Mouse (Mus musculus) brain, adult 2 months (tissue): Measurements from ENCODE around the gene Carm1.
"Not testable (repeated sequence)": the region's sequence is repeated elsewhere in the genome, so short reads cannot be mapped to it uniquely, and the experiment has no call there.

Experiments used
- DNase-seq: peaks from one replicate; pipeline ENCODE4 v3.0.0; 2011; ENCODE audit warnings: low read depth, low spot score

Carm1 gene

DNA sequence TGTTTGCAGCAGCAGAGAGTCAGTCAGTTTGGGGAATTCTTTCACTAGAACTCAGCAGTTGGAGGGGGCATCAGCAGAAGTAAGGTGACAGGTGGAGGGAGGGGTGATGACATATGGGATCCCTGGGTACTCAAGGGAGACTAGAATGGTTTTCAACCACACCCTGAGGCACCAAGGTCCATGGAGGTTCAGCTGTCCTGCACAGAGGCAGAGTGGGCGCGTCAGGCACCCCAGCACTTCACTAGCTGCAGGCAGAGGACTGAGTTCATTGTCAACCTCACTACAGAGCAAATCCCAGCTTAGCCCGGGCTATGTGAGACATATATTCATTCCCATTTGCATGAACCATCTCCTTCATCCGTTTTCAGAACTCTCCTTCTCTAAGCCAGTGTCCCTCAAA, 9.7 kb upstream of the Carm1 start:
- DNase-seq, result no peak

DNA sequence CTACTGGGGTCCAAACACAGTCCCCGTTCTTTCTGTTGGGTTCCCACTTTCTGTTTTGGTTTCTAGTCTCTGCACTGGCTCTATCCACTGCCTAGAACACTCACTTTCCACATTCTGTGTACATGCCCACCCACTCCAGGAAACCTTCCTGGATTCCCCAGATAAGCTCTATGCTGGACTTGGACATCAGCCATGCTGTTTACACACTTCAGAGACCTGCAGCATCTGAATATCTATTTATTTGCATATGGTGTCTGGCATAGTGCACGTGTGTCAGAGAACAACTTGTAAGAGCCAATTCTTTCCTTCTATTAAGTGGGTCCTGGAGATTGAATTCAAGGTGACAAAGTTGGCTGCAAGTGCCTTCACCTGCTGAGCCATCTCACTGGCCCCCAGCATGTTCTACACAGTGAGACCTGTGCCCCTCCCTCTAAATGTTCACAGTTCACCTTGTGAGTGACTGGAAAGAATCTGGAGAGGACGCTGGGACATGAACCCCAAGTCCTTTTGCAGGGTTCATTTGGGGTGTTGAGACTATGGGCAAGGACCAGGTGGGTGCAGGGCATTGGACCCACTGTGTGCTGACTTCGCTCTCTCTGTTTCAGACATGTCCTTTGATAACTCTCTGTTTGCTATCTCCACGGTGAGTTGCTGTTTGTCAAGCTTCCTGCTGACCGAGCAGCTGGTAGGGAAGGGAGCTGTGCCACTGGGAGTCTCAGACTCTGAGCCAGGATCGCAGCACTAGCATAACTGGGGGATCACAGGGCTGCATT, 6.5 kb upstream of the Carm1 start:
- DNase-seq, result no peak

DNA sequence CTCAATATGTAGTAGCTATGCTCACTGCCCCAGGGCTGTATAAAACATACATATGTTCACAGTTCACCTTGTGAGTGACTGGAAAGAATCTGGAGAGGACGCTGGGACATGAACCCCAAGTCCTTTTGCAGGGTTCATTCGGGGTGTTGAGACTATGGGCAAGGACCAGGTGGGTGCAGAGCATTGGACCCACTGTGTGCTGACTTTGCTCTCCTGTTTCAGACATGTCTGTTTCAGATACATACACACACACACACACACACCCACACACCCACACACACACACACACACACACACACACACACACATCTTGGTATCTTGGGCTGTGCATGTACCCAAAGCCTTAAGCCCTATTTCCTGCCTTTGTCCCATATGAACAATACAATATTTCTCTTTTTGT, 4.7 kb upstream of the Carm1 start:
- DNase-seq, result not testable (repeated sequence)

DNA sequence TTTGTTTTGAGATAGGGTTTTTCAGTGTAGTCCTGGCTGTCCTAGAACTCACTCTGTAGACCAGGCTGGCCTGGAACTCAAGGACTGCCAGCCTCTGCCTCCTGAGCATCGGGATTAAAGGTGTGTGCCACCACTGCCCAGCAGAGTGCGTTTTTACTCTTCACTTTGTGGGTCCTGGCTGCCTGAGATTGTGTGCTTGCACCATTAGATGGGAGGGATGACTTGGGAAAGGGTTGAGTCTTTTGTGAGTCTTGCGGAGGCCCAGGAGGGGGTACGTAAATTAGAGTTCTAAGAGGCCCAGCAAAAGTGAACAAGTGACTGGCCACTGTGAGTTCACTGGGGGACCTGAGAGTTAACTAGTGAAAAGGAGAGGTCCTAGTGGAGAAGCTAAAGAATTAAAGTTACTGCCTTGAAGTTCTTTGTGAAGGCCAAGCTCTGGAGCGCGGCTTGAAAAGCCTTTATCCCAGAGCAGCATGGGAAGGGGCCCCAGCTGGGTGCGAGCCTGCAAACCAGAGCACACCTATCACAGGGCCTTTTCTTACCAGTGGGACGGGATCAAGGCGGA, 1.3 kb upstream of the Carm1 start:
- no peak for DNase-seq

DNA sequence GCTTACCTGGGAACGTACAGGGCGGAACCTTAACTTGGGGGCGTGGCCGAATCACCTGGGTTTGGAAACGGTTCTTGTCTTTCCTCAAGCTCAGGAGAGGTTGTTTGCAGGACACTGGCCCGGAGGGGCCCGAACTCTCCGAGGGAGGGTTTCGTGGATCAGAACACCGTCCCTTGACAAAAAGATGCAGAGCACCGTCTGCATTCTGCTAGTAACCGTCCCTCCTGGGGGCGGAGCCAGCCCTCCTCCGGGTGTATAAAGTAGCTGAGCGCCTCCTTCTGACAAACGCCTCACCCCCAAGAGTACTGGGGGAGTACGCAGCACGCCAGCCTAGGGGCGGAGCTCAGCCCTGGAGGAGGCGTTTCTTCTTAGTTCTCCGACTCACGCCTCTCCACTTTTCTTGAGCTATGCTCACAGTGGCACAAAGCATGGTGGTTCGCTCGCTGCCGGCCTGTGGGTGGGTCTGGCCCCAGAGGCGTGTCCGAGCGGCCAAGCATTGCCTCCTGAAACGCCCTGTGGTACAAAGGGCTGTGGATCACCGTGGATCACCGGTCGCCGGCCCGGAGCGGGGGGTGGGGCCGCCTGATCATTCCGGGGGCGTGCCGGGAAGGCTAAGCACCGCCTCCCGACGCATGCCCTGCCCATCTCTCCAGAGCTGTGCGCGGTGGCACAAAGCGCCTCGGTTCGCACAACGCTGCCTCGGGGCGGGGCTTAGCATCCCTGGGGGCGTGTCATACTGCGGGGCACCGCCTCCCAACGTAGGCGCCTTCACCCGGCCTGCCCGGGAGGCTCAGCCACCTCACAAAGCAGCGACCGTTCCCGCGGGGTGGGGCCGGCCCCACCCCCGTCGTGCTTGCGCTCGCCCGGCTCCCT, 542 bp upstream of the Carm1 start:
- DNase-seq, result peak; percentile 99

DNA sequence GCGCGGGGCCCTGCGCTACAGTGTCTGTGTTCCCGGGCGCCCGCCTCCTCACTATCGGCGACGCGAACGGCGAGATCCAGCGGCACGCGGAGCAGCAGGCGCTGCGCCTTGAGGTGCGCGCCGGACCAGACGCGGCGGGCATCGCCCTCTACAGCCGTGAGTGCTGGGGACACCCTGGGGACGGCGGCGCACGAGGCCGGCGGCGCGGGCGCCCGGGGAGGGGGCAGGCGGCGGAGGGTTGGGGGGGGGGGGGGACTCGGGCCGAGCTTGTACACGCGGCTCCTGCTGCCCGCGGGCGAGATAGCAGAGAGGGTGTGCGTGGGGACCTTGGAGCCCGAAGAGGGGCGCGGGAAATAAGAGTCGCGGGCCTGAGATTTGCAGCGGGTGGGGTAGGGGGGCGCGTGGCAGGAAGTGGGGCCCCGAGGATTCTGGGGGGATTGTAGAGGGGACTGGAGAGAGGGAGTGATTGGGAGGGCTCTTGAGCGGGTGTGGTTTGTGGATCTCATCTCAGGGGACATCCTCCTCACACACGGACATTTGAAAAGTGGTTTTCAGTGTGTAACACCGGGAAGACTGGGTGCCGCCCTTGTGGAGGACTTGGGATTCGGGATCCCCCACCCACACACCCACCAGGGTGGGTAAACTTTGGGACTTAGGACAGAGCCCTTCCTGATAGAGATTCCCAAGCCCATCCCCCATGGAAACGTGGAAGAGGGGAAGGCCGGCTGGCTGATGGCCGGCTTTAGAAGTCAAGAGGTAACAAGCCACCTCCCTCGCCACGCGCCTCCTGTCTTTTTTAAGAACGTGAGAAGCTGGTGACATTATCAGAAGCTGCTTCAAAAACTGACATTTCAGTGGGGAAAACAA, 614 bp downstream of the Carm1 start:
- peak; percentile 73 for DNase-seq

DNA sequence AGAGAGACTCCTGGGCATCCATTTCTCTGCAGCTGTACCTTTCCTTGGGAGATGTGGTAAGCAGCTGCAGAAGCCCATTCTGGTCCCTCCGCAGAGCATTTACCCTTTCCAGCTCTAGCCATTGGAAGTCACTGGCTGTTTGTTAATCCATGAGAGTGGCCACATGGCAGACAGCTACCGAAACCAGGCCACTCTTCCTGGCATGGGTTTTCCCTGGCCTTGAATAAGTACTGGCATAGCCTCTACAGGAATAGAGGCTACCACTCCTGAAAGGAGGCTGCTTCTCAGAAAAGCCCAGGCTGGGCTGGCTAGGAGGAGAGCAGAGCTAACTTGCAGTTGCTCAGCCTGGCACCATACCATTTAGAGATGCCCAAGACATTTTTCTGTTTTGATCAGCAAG, 4.4 kb downstream of the Carm1 start:
- DNase-seq, result peak; percentile 19

DNA sequence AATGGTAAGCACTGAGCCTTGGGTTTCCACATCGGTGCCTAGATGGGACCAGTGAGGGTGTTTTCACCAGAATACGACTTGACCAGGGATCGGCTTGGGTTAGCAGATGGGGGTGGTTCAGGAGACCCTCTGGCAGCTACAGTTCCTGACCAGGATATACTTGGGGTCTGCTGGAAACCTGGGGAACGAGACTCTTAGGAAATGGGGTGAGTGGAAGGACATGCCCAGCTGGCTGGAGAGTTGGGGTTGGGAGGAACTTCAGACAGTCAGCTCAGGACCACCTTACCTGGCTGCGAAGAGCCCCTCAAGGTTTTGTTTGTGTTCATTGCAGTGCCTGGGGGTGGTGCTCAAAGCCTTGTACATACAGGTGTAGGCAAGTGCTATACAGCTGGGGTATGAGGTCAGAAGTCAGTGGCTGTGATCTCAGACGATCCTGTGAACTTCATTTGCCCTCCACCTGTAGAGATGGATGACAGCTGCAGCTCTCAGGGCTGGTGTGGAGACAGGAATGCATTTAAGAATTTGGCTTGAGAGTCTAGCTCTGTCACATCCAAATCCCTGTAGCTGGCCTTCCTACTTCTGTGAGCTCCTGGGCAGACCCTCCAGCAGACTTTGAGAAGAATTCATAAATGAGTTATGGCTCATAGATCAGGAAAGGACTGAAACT, 7.0 kb downstream of the Carm1 start:
- DNase-seq, result no peak

DNA sequence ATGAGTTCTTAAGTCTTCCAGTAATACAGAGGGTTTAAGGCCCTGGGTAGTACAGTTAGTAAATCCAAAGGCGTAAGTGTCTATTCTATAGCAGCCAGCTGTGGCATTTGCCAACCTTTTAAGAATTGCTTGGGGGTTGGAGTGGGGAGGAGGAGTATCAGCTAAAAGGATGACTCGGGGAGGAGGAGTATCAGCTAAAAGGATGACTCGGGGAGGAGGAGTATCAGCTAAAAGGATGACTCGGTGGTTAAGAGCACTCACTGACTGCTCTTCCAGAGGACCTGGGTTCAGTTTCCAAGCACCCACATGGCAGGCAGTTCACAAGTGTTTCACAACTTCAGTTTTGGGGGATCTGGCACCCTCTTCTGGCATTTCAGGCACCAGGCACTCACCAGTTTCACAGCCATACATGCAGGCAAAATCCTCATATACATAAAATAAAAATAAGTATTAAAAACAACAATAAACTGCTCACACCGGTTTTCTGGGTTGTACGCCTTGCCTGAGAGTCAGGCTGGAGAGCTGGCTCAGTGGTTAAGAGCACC, 8.6 kb downstream of the Carm1 start:
- peak; percentile 17 for DNase-seq

DNA sequence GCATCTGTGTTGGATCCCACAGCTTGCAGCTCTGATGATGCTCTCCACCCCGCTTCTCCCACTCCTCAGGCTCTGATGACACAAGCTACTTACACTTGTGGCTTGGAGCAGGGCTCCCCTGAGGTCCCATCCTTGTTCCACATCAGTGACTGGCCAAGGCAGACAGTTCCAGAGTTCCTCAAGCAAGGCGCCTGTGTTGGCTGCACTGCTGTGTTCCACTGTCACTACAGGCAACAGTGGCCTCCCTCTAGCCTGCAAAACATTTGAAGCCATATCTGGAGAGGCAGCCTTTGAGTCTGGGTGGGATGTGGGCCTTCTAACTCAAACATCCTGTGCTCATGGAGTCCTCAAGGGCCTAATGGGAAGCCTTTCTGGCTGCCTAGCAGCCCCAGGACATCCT, 10.3 kb downstream of the Carm1 start:
- no peak for DNase-seq

DNA sequence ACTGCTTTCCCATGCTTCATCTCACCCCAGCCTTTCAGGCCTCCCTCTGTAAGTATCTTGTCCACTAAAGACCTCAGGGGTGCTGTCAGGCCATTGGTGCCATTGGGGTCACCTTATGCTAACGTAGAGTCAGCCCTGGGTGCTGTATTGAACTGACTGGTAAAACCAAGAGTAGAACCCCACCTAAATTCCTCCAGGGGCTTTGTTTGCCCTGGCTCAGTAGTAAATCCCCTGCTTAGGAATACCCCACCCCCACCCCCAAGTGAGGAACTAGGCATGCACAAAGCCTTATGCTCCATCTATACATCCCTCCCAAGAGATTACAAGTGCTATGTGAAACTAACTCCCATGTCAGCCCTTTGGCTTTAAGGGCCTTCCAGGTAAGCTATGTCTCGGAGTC, 10.9 kb downstream of the Carm1 start:
- no peak for DNase-seq

DNA sequence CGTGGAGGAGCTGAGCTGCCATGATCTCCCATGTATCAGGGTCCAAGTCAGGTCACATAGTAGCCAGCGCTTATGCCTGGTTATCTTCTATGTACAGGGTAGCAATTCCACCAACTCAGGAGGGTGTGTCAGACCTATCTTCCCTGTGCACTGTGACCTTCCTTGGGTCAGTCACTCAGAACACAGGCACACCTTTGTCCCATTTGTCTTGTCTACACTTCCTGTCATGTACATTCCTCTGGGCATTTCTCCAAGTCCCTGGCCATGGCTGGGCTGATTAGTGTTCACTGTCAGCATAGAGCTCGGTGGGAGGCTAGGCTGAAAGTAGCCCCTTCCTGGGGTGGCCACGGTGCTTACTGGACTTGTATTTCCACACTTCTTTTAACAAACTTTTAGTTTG, 11.7 kb downstream of the Carm1 start:
- no peak for DNase-seq

DNA sequence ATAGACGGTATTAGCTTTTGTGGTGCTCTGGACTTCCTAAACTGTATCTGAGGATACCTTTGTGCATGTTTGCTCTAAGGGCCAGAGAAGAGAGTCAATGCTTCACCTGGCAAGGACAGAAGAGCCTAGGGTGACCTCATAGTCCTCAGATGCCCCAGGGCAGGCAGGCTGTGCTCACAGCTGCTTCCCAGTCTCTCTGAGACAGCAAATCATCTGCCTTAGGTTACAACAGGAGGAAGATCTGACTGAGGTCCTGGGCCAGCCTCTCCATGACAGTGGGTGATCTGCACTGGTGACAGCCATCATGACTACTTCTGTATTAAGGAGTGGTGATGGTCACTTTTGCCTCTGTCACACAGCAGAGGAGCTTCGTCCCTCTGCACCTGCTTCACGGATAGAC, 12.5 kb downstream of the Carm1 start:
- DNase-seq, result no peak

DNA sequence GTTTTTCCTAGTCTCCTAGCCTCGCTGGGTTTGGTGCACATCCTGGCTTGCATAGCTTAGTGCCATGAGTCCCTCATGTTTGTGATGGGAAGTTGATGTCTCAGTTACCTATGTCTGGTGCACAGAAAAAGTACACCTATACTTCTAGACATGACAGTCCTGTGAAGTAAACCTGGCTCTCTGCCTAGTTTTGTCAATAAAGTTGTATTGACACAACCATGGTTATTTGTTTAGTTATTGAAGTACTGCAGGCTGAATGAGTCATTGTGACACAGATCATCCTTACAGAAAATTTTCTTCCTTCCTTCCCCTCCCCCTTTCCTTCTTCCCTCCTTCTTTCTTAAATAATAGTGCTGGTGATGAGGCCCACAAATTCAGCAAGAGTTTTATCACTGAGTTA, 17.7 kb downstream of the Carm1 start:
- no peak for DNase-seq

DNA sequence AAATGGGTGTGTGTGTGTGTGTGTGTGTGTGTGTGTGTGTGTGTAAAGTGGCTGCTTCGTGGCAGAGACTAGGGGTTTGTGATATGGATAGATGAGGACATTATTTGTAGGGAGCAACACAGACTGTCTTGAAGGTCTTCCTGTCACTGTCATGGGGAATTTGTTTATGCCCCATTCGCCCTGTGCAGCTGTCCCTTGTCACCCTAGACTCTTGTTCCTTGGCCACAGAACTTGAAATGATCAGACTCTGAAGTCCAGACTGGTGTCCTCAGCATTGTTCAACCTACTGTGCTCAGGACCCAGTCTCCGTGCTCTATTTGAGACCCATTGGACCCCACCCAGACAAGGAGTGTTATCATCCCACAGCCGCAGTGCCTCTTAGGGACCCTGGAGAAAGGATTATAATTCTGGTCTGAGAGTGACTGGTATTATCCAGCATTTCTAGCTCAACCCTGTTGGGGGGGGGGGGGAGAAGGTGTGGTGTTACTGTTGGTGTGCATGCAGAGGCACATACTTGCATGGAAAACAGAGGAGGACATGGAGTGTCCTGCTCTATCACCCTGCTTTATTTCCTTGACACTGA, 18.4 kb downstream of the Carm1 start:
- DNase-seq, result no peak

DNA sequence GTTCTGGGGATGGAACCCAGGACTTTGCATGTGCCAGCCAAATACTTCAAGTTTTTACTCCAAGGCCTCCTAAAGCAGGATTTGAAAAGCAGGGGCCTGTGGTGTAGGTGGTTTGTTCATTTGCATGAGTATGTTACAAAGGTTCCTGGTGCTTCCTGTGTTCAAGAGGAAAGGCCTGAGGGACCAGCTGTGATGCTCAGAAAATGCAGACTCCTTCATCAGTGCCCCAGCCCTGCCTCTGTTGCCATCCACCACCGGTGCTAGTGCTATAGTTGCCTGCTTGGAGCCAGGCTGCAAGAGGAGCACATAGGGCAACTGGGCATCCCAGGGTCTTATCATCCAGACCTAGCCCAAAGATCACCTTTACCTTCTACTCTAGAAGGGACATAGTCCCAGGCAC, 19.8 kb downstream of the Carm1 start:
- DNase-seq, result no peak

DNA sequence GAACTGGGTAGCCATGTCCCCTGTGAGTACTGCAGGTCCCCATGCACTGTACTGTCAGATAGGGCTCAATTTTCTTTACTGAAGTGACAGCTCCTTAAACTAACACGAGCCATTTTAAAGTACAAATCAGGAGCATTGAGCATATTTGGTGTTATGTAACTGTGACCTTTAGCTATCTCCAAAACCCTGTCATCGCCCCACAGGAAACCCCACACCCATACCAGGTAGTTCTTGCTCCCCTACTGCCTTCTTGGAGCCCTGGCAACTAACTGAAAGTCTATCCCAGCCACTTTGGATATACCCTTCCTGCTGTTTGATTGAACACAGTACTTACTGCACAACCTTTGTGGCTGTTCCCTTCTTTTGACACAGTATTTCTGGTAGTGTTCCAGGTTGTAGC, 20.4 kb downstream of the Carm1 start:
- no peak for DNase-seq

DNA sequence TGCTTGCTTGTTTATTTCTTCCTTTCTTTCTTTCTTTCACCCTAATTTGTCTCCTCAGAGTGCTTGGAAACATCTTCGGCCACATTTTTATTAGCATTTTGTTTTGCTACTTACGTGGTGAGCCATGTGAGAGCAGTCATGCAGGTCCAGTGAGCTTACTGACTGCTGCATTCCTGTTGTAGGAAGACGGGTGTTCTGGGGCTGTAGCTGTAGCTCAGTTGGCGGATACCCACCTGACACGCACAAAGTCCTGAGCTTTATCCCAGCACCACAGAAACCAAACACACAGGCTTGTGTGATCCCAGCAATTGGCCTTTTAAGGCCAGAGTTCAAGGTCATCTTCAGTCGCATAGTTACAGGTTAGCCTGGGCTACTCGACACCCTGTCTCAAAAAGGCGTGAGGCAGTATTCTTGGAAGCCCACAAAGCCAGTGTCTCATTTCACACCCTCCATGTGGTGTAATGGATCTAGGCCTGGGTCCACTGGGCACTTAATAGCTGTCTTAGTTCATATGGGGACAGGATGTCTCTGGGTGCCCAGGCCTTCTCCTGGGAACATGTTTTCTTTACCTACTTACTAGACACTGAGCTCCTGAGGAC, 22.1 kb downstream of the Carm1 start:
- no peak for DNase-seq

DNA sequence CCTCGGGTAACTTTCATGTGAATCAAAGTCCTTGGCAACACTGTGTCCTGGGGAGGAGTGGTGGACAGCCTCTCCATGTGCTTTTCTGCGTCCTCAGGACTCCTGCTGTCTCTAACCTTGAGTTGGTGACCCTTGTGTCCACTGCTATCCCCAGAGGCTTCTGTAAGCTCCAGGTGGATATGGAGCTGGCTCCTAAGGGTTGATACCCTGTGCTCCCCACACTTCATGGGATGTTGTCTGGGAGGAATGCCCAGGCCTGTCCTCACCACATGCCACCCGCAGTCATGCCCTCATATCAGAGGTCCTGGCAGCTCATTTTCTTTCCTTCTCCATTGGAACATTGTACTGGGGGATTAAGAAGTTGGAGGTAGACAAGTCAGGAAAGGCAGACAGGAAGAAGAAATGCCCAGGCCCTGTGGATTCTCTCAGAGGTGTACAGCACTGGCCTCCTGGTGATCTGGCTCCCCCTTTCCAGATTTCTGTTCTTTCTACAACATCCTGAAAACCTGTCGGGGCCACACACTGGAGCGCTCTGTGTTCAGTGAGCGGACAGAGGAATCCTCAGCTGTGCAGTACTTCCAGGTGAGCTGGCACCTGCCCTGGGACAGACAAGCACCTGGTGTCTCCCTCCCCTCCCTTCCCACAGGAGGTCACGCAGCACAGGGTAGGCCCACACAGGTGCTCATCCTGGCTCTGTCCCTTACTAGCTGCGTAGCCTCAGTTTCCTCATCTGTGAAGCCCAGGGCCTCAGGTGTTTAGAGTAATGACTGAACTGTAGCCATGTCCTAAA, 27.5 kb downstream of the Carm1 start:
- no peak for DNase-seq
